Mouse (Mus musculus): ENCODE measurements around the gene Pde1a. TPM values are rescaled to one million over a fixed set of nuclear protein-coding genes. Genes with fewer than 3 reads are reported as not detected.

Gene Pde1a
- total RNA-seq, 4 experiments from 2014 or later, result 135 to 177 (median 157) TPM

GRCm38 (mm10) chr2:80046751-80047513 lies 82.3 kb downstream of the Pde1a start:
- no peak for DNase-seq (ENCODE audit: low spot score in 2 of 2)

DNA sequence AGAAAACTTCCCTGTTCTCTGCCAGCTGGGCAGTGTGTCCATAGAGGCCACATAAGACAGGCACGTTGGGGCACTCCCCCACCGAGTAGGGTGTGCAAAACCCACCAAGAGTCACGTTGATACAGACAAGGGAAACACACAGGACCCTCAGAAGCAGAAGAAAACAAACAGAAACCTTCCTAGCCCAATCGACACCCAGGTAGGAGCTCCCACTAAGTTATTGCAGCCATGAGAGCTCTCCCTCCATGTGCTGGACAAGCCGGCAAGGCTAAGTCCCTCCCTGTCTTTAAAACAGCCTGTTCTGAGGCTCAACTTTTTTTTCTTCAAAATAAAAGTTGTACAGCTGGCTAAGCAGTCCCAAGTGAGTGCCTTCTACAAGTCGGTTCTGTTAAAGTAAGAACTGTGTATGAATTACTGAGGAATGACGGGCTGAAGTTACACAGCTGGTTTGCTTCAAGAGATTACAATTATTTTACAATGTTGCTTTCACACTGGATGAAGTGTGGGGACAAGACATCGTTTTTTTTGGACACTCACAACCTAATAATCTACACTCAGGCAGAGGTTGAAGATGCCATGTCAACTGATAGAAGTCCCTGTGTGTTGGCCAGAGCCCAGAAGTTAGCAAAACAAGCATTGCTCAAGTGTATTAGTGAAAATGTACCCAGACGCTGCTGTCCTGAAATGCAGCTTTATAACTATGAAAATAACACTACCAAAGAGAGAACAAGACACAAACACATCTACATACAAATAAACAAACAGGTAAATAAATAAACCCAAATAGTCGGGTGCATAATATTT lies 90.4 kb downstream of the Pde1a start:
- no peak for DNase-seq (ENCODE audit: low spot score in 2 of 2)

DNA sequence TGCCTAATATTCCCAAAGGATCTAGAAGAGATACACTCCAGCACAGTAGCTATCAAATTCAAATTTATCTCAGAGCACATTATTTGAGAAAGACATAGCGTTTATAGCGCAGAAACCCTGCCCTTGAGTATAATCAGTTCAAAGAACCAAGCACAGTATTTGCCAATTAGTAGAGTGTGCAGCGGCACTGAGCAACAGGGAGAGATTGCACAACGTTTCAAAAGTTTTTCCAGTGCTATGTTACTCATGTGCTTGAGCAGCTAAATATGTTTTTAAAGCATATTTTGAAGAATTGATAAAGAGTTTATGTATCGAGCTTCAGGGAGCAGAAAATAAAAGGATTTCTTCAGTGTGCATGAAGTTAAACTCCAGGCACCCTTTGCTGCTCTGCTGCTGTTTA lies 91.3 kb downstream of the Pde1a start:
- no peak for DNase-seq (ENCODE audit: low spot score in 2 of 2)

- no peak for DNase-seq (ENCODE audit: low spot score in 2 of 2)
Measured at GRCm38 (mm10) chr2:80029051-80029450, 100.2 kb downstream of the Pde1a start.

DNA sequence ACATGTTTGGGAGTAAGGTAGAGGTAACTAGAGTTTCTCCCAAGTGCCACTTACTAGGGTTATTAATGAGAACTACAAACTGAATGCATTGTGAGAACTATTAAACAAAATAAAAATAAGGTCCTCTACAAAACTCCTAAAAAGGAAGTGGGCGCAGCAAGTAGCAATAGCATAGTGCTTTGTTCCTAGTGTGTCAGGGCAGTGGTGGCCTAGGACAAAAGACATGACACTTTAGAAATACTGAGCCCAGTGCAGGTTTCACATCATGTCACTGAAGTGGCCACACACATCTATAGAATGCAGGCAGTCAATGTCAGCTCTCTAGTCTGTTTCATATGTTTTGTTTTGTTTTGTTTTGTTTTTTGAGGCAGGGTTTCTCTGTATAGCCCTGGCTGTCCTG lies 103.2 kb downstream of the Pde1a start:
- no peak for DNase-seq (ENCODE audit: low spot score in 2 of 2)

DNA sequence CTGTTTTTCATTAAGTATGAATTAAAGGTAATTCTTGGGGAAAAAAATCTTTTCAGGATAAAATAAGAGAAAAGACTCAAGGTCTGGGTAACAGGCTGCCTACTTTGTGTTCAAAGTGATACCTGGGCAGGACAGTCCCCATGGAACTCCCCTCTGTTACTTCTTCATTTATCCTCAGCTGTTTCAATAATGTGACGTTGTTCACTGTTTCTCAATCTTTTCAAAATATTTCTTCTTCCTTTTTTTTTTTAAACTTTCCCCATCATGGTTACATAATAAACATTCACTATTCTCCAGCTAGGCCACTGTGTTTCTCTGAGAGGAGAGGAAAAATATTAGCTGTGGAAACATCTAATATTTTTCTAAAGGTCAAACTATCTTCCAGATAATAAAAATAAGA lies 103.7 kb downstream of the Pde1a start:
- DNase-seq (ENCODE audit: low spot score in 2 of 2), result no peak

- no peak for DNase-seq (ENCODE audit: low spot score in 2 of 2)
Measured at GRCm38 (mm10) chr2:80025038-80025437, 104.2 kb downstream of the Pde1a start.

DNA sequence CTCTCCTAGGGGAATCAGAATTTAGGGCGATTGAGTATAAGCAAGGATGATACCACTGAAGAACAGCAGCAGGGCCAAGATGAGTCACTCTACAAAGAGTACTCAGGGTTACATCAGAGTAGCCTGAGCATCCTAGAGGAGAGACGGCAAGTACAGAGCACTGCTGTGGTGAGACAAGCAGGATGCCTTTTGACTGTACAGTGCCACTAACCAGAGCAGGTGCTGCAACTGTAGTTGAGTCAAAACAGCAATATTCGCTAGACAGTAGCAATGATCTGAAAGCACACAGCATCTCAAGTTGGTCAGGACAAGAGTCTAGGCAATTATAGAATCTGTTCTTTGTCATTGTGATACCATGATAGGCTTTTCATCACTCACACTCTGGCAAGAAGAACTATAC lies 115.1 kb downstream of the Pde1a start:
- no peak for DNase-seq (ENCODE audit: low spot score in 2 of 2)

GRCm38 (mm10) chr2:80013060-80013459 lies 116.2 kb downstream of the Pde1a start:
- DNase-seq (ENCODE audit: low spot score in 2 of 2), result peak; percentile 15 to 22

DNA sequence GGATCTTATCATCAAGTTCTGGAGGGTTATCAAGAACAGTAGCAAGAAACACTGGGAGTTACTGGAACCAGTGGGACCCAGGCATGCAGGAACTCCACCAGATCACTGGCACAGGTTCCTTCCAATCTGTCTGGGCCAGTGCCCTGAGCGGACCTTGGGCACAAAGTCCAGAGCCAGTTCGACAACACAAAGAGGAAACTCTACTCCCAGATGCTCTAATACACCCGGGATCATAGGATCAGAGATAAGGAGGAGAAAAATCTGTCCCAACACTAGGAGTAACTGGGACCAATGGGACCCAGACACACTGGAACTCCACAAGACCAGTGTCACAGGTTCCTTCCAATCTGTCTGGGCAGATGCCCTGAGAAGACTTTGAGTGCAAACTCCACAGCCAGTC lies 130.1 kb downstream of the Pde1a start:
- no peak for DNase-seq (ENCODE audit: low spot score in 2 of 2)

DNA sequence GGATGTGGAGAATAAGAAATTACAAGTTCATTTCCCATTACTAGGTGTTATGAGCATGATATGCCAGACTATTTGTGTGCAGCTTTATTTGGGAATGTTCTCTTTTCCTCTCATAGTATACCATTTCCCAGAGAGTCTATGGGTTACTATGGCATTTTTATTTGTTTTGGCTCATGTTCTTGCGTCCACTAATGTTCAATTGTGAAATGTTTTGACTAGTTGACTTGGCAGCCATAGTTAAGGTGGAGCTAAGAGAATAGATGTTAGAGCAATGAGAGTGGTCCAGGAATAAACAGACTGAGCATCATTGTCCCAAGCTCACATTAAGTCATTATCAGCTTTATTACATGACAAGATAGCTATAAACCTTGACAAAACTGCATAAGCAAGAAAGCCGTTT lies 130.8 kb downstream of the Pde1a start:
- no peak for DNase-seq (ENCODE audit: low spot score in 2 of 2)

DNA sequence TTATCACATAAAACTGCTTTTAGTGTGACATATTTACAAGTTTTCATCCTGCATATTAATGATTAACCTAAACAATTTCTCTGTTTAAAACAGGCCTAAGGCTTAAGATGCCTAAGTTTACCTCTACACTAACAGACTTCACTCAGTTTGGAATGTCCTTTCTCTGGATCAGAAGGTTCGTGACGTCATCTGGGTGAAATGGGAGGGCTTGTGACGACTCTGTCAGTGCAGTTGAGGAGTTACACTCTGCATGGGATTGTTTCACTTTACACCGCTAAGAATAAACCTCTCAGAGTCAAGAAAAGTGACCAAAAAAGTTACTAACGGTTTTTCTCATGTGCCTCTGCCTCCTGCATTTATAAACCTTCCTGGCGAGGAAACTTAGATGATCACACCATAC lies 137.6 kb downstream of the Pde1a start:
- no peak for DNase-seq (ENCODE audit: low spot score in 2 of 2)

- DNase-seq (ENCODE audit: low spot score in 2 of 2), result no peak
Measured at GRCm38 (mm10) chr2:79983778-79984177, 145.5 kb downstream of the Pde1a start.

DNA sequence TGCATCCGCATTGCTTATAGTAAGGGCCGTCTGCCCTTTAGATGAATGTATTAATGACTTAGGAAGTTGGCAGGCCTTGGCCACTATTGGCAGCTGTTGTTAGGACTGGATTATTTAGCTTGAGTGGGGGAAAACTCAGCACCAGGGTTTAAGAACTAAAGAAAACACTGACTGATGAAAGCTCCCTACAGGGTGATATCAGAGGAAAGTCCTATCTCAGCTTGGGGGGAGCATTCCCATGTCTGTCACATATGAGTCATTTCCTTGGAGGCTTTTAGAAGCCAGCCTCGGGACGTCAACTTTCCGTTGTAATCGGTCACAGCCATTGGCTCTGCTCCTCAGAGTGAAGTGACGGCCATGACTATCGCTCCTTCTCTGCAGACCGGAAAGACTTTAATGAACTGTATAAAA lies 146.0 kb downstream of the Pde1a start:
- no peak for DNase-seq (ENCODE audit: low spot score in 2 of 2)

DNA sequence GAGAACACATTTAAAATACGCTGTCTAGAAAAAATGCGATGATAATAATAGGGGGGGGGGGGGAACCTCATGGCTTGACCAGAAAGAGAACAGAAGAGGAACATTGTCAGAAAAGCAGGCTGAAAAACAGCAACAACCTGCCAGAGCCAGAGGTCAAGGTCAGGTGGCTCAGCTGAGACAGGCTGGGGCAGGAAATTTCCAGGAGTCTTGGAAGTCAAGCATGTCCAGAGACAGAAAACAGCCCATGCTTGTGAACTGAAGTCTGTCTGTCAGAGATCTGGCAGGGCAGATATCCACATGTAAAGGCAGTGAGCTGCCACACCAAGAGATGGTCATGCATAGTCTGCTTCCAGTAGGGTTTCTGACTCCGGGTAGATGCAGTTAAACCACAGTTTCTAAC lies 147.5 kb downstream of the Pde1a start:
- DNase-seq (ENCODE audit: low spot score in 2 of 2), result no peak

GRCm38 (mm10) chr2:79978992-79979391 lies 150.3 kb downstream of the Pde1a start:
- DNase-seq (ENCODE audit: low spot score in 2 of 2), result no peak

DNA sequence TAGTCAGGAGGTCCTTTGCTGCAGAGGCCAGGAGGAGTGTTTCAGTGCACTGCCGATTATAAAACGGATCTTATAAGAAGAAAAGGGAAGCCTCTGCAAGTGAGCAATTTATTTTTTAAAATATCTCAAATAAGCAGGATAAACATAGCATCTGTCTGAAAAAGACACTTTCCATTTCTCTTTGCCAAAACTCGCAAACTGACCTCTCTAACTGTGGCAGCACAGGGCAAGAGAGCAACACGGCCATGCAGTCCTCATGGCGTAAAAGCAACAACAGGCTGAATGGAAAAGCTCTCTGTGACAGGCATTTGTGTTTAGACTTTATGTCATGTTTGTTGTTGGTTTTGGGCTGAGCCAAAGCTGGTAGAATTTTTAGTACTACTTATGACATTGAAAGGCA lies 152.0 kb downstream of the Pde1a start:
- DNase-seq (ENCODE audit: low spot score in 2 of 2), result no peak

- no peak for DNase-seq (ENCODE audit: low spot score in 2 of 2)
Measured at GRCm38 (mm10) chr2:79975947-79976346, 153.3 kb downstream of the Pde1a start.

- no peak for DNase-seq (ENCODE audit: low spot score in 2 of 2)
Measured at GRCm38 (mm10) chr2:79972271-79972670, 157.0 kb downstream of the Pde1a start.

- no peak for DNase-seq (ENCODE audit: low spot score in 2 of 2)
Measured at GRCm38 (mm10) chr2:79969594-79969993, 159.7 kb downstream of the Pde1a start.

GRCm38 (mm10) chr2:79966681-79967506 lies 162.4 kb downstream of the Pde1a start:
- no peak for DNase-seq (ENCODE audit: low spot score in 2 of 2)

DNA sequence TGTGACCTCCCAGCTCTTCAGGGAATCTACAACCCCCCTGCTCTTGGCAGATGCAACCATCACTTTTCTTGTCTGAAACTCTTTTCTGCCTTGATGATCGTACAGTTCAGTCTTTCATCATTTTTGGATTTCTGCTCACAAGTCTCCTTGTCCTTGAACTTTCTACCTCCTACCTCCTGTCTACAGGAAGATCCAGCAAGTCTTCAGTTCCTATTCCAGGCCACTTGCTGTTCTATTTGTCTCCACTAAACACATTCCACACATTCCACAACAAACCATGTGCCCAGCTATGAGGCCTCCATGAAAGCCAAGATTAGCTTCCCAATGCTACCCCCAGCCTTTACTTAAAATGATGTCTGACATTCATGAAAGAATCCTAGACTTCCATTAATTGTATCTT lies 163.2 kb downstream of the Pde1a start:
- no peak for DNase-seq (ENCODE audit: low spot score in 2 of 2)
